Mouse (Mus musculus) erythroblast, embryonic 14.5 days (primary cell): Measurements from ENCODE around the gene Mnd1.

Experiments used
- GATA1 ChIP-seq: IDR thresholded peaks from 2 replicates; pipeline ENCODE4 v1.6.1; 2012; ENCODE audit warnings: low read length, inconsistent platforms, mixed read lengths
- TAL1 ChIP-seq: IDR thresholded peaks from 3 replicates; pipeline ENCODE4 v1.6.1; 2012; ENCODE audit warnings: low read length, inconsistent platforms, mixed read lengths

DNA sequence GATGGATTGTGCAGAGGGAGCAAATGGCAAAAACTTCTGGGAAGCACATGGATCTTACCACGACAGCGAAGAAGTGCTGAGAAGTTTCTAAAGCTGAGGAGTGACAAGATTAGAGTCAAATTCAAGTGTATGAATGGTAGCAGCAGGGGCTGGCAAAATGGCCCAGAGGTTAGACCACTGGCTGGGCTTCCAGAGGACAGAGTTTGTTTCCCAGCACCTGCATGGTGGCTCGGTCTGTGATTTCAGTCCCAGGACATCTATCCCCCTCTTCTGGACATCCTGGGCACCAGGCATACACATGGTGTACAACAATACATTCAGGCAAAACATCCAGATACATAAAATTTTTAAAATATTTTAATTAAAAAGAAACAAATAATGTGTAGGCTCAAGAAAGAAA is 5.8 kb downstream of the Mnd1 start:
- TF ChIP-seq GATA1 (no peak), TAL1 (no peak)
